25 mouse cellular contexts compared by ENCODE assay signal in genomic region chr2:129151111-129151510, GRCm38 (mm10).
"Had no signal": no experiment of that assay in that cellular context is flagged by ENCODE, and none has a peak within 500 bp of the region (broad histone marks: within the 10 kb centered on the region; RNA-seq: fewer than 3 reads in every experiment).

No protein-coding gene starts in this region.

- H3K27me3 ChIP-seq: heart, embryonic 12.5 days; hindbrain, embryonic 12.5 days; intestine, embryonic 15.5 days; kidney, embryonic 15.5 days; limb, embryonic 13.5 days; limb, embryonic 15.5 days; liver, embryonic 12.5 days had no signal

- H3K4me3 ChIP-seq: heart, embryonic 10.5 days; heart, embryonic 12.5 days; hindbrain, embryonic 10.5 days; hindbrain, embryonic 12.5 days; intestine, embryonic 15.5 days; kidney, embryonic 15.5 days; limb, embryonic 13.5 days; limb, embryonic 15.5 days; liver, embryonic 12.5 days had no signal

- DNase-seq: gastrocnemius, postnatal 14 days; heart, adult 18-20 months; heart, postnatal 10 days; heart, postnatal 4 days; kidney, adult 18-20 months; kidney, adult 8-10 months; kidney, postnatal 14 days; kidney, postnatal 36 days; layer of hippocampus, postnatal 36 days; left cerebral cortex, postnatal 4 days had no signal

- H3K4me1 ChIP-seq: heart, embryonic 10.5 days; heart, embryonic 12.5 days; hindbrain, embryonic 12.5 days; intestine, embryonic 15.5 days; kidney, embryonic 15.5 days; limb, embryonic 13.5 days; limb, embryonic 15.5 days; liver, embryonic 12.5 days had no signal

- H3K4me2 ChIP-seq: heart, embryonic 12.5 days; hindbrain, embryonic 12.5 days; hindbrain, embryonic 14.5 days; intestine, embryonic 15.5 days; kidney, embryonic 15.5 days; limb, embryonic 13.5 days; limb, embryonic 15.5 days; liver, embryonic 12.5 days had no signal

- H3K27ac ChIP-seq: heart, embryonic 10.5 days; hindbrain, embryonic 10.5 days; hindbrain, embryonic 12.5 days; hindbrain, embryonic 14.5 days; intestine, embryonic 15.5 days; kidney, embryonic 15.5 days; kidney, postnatal 0 days; limb, embryonic 13.5 days; limb, embryonic 15.5 days; liver, embryonic 12.5 days; liver, embryonic 14.5 days had no signal

- ATAC-seq: hindbrain, embryonic 16.5 days; inflammation-experienced regulatory T-cells, adult 6 months; intestine, embryonic 15.5 days; intestine, postnatal 0 days; liver, embryonic 12.5 days had no signal

- H3K9me3 ChIP-seq: heart, embryonic 10.5 days; hindbrain, embryonic 10.5 days; hindbrain, embryonic 12.5 days; intestine, embryonic 15.5 days; kidney, embryonic 15.5 days; limb, embryonic 13.5 days; limb, embryonic 15.5 days; liver, embryonic 12.5 days had no signal

- H3K9ac ChIP-seq: heart, embryonic 12.5 days; hindbrain, embryonic 12.5 days; hindbrain, embryonic 14.5 days; intestine, embryonic 15.5 days; kidney, embryonic 15.5 days; limb, embryonic 13.5 days; limb, embryonic 15.5 days; liver, embryonic 12.5 days; liver, embryonic 14.5 days had no signal

- H3K36me3 ChIP-seq: heart, embryonic 10.5 days; heart, embryonic 12.5 days; hindbrain, embryonic 10.5 days; hindbrain, embryonic 12.5 days; intestine, embryonic 15.5 days; kidney, embryonic 15.5 days; limb, embryonic 13.5 days; limb, embryonic 15.5 days; liver, embryonic 12.5 days had no signal
